Mouse (Mus musculus) kidney, adult 2 months (tissue): ENCODE data around the gene Hspb11. TPM values are rescaled to one million over a fixed set of nuclear protein-coding genes. Genes with fewer than 3 reads are reported as not detected.

Experiments used
- DNase-seq: peaks from one replicate; pipeline ENCODE4 v3.0.0; 2021
- H3K27ac ChIP-seq: fragments of 200-500 bp; 2 replicates; pipeline ENCODE4 v1.5.1; 2012; ENCODE audit warnings: low read depth, low read length, control low read depth, inconsistent platforms; ENCODE audit not compliant: insufficient read depth
- H3K27me3 ChIP-seq: fragments of 200-500 bp; replicated peaks from 2 replicates; pipeline ENCODE4 v1.6.1; 2012; ENCODE audit warnings: mild to moderate bottlenecking, moderate library complexity, low read length, inconsistent platforms; ENCODE audit not compliant: control insufficient read depth, insufficient read depth
- H3K36me3 ChIP-seq: fragments of 200-500 bp; 2 replicates; pipeline ENCODE4 v1.6.1; 2012; ENCODE audit warnings: mild to moderate bottlenecking, moderate library complexity, low read length, inconsistent platforms; ENCODE audit not compliant: control insufficient read depth, insufficient read depth
- H3K4me1 ChIP-seq: fragments of 200-500 bp; 2 replicates; pipeline ENCODE4 v1.6.1; 2011; ENCODE audit warnings: low read length; ENCODE audit not compliant: control insufficient read depth, insufficient read depth
- H3K4me3 ChIP-seq: fragments of 200-500 bp; 2 replicates; pipeline ENCODE4 v1.5.1; 2011; ENCODE audit warnings: mild to moderate bottlenecking, low read depth, low read length, control low read depth; ENCODE audit not compliant: insufficient read depth
- CTCF ChIP-seq: fragments of 200-500 bp; conservative IDR thresholded peaks from 2 replicates; pipeline ENCODE4 v1.5.1; 2011; ENCODE audit warnings: low read depth, mild to moderate bottlenecking, control low read depth, low read length, moderate library complexity, mixed read lengths; ENCODE audit not compliant: insufficient read depth, insufficient read length
- POLR2A ChIP-seq: fragments of 200-500 bp; IDR thresholded peaks from one replicate; pipeline ENCODE4 v1.6.1; 2011; ENCODE audit warnings: low read depth, low read length, control low read depth
- WGBS: fragments of 180-500 bp; shearing (Covaris S2); methylation state at CpG from one replicate; pipeline ENCODE4 v1.1.7; 2018; 5-methylcytosine and 5-hydroxymethylcytosine counted together
- polyA plus RNA-seq: library from polyadenylated mRNA; depleted of rRNA; stranded (reverse); fragments of >200 nt; gene quantifications from 2 replicates; pipeline ENCODE4 v1.2.3, GENCODE M21; 2012

The Hspb11 gene
- polyA plus RNA-seq, 1 experiment: 7.1 TPM

GRCm38 (mm10) chr4:107252522-107252921 lies 871 bp upstream of the Hspb11 start:
- 3% methylated on average over 11 of the region's 11 CpGs for WGBS
- DNase-seq: no peak
- Histone ChIP-seq H3K27me3 (no peaks in the 10 kb centered on the region), H3K4me3 (peak overlapping the region; percentile 98), H3K36me3 (no peaks in the 10 kb centered on the region), H3K4me1 (peaks cover 16% of the 10 kb centered on the region), H3K27ac (no peak overlapping the region)
- TF ChIP-seq CTCF (no peak), POLR2A (no peak)

- TF ChIP-seq POLR2A: no peak
- TF ChIP-seq CTCF: no peak
- peaks cover 12% of the 10 kb centered on the region for H3K4me1 ChIP-seq
- no peak overlapping the region for H3K27ac ChIP-seq
- H3K4me3 ChIP-seq: peak overlapping the region; percentile 98
- no peak for DNase-seq
- WGBS: 39% methylated on average over 3 of the region's 3 CpGs
- no peaks in the 10 kb centered on the region for H3K36me3 ChIP-seq
- no peaks in the 10 kb centered on the region for H3K27me3 ChIP-seq
These were observed 1.0 kb downstream of the Hspb11 start for GRCm38 (mm10) chr4:107254414-107254813.

- Histone ChIP-seq H3K27ac (no peak overlapping the region), H3K4me1 (no peaks in the 10 kb centered on the region), H3K36me3 (no peaks in the 10 kb centered on the region), H3K27me3 (no peaks in the 10 kb centered on the region), H3K4me3 (no peak overlapping the region)
- no peak for TF ChIP-seq CTCF
- TF ChIP-seq POLR2A: no peak
- DNase-seq: no peak
- WGBS: 69% methylated on average over 4 of the region's 4 CpGs
These were observed 6.6 kb downstream of the Hspb11 start for GRCm38 (mm10) chr4:107260001-107260400.

- H3K27me3 ChIP-seq: no peaks in the 10 kb centered on the region
- DNase-seq: no peak
- no peaks in the 10 kb centered on the region for H3K4me1 ChIP-seq
- no peak for TF ChIP-seq POLR2A
- TF ChIP-seq CTCF: no peak
- 80% methylated on average over 4 of the region's 4 CpGs for WGBS
- H3K36me3 ChIP-seq: no peaks in the 10 kb centered on the region
- H3K27ac ChIP-seq: no peak overlapping the region
- no peak overlapping the region for H3K4me3 ChIP-seq
These were observed 20.3 kb downstream of the Hspb11 start for GRCm38 (mm10) chr4:107273683-107274082.

GRCm38 (mm10) chr4:107274511-107274910 lies 21.1 kb downstream of the Hspb11 start:
- WGBS: 42% methylated on average over 5 of the region's 5 CpGs
- no peak overlapping the region for H3K4me3 ChIP-seq
- TF ChIP-seq POLR2A: no peak
- TF ChIP-seq CTCF: no peak
- peak; percentile 67 for DNase-seq
- no peaks in the 10 kb centered on the region for H3K36me3 ChIP-seq
- H3K4me1 ChIP-seq: no peaks in the 10 kb centered on the region
- no peak overlapping the region for H3K27ac ChIP-seq
- H3K27me3 ChIP-seq: no peaks in the 10 kb centered on the region

- no peak for TF ChIP-seq CTCF
- no peak for TF ChIP-seq POLR2A
- Histone ChIP-seq H3K27ac (no peak overlapping the region), H3K4me3 (no peak overlapping the region), H3K4me1 (no peaks in the 10 kb centered on the region), H3K36me3 (no peaks in the 10 kb centered on the region; the same call in 1 of the 2 replicates), H3K27me3 (no peaks in the 10 kb centered on the region)
- DNase-seq: no peak
- WGBS: 57% methylated on average over 8 of the region's 8 CpGs
These were observed 24.9 kb downstream of the Hspb11 start for GRCm38 (mm10) chr4:107278188-107278707.

GRCm38 (mm10) chr4:107280843-107281475 lies 27.6 kb downstream of the Hspb11 start:
- DNase-seq: no peak
- WGBS: 92% methylated on average over 7 of the region's 7 CpGs
- TF ChIP-seq POLR2A: no peak
- no peak for TF ChIP-seq CTCF

More at GRCm38 (mm10) chr4:107280843-107281475, 27.6 kb downstream of the Hspb11 start:
- H3K27me3 ChIP-seq: no peaks in the 10 kb centered on the region
- no peaks in the 10 kb centered on the region for H3K4me1 ChIP-seq
- no peak overlapping the region for H3K4me3 ChIP-seq
- no peaks in the 10 kb centered on the region; the same call in 1 of the 2 replicates for H3K36me3 ChIP-seq
- H3K27ac ChIP-seq: no peak overlapping the region
